In the genomic region with DNA sequence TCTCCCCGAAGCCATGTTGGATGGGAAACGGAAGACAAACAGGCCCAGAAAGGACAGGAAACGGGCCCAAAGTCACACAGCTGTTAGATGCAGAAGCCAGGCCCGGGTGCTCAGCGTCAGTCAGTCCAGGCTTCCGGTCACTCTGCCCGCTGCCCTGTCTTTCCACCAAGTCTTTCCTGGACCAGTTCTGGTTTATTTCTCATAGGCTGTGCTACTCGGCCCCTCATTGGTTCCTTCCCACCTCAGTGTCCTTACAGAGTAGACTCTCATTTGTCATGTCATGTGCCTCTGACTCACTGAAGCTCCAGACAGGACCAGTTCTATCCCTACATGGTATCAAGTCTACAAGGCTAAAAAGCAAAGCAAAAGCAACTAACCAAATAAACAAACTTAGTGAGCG, we compare ENCODE assay signal across 28 mouse cellular contexts. TPM values are rescaled to one million over a fixed set of nuclear protein-coding genes. Genes with fewer than 3 reads are reported as not detected.
DNase-seq lines count a peak whose midpoint lies in the region; ATAC-seq and TF ChIP-seq lines count a peak whose summit lies in the region.
"Had no signal": no experiment of that assay in that cellular context is flagged by ENCODE, and none has a peak within 500 bp of the region (broad histone marks: within the 10 kb centered on the region; RNA-seq: fewer than 3 reads in every experiment).

No protein-coding gene starts in this region.

- TF ChIP-seq CTCF in midbrain, postnatal 0 days (IDR thresholded peaks at IDR 0.05) = no peak

- H3K36me3 ChIP-seq in embryonic facial prominence, embryonic 13.5 days = peaks cover 82% of the 10 kb centered on the region
- peaks cover 94% of the 10 kb centered on the region for H3K36me3 ChIP-seq in embryonic facial prominence, embryonic 10.5 days (replicated peaks)
- H3K36me3 ChIP-seq in kidney, embryonic 15.5 days = peaks cover 86% of the 10 kb centered on the region
- H3K36me3 ChIP-seq in midbrain, embryonic 10.5 days = peaks cover 61% of the 10 kb centered on the region
- no peaks in the 10 kb centered on the region for H3K36me3 ChIP-seq in midbrain, postnatal 0 days (ENCODE audit: insufficient read depth, low read length)
- H3K36me3 ChIP-seq: G1E had no signal

- WGBS in embryonic facial prominence, embryonic 13.5 days = 84% methylated on average over 9 of the region's 9 CpGs
- WGBS in embryonic facial prominence, embryonic 10.5 days = 87% methylated on average over 9 of the region's 9 CpGs
- 85% methylated on average over 9 of the region's 9 CpGs for WGBS in kidney, embryonic 15.5 days
- 89% methylated on average over 9 of the region's 9 CpGs for WGBS in midbrain, embryonic 10.5 days
- WGBS in midbrain, postnatal 0 days = 90% methylated on average over 9 of the region's 9 CpGs

- H3K4me3 ChIP-seq in embryonic facial prominence, embryonic 13.5 days = no peak overlapping the region
- no peak overlapping the region for H3K4me3 ChIP-seq in embryonic facial prominence, embryonic 10.5 days
- H3K4me3 ChIP-seq in kidney, embryonic 15.5 days (replicated peaks) = no peak overlapping the region
- H3K4me3 ChIP-seq in midbrain, embryonic 10.5 days = no peak overlapping the region
- no peak overlapping the region for H3K4me3 ChIP-seq in midbrain, postnatal 0 days (ENCODE audit: low read depth, low read length)
- no peak overlapping the region for H3K4me3 ChIP-seq in brown adipose tissue, adult 24 weeks (ENCODE audit: insufficient read depth, low read depth, low read length)
- H3K4me3 ChIP-seq: forebrain, embryonic 10.5 days; heart, embryonic 15.5 days; limb, embryonic 12.5 days had no signal

- no peak for ATAC-seq in embryonic facial prominence, embryonic 13.5 days (ENCODE audit: insufficient number of reproducible peaks, insufficient read depth, low FRiP score, low TSS enrichment, low read depth)
- no peak for ATAC-seq in kidney, embryonic 15.5 days (replicated peaks; ENCODE audit: low FRiP score)
- ATAC-seq in midbrain, postnatal 0 days (ENCODE audit: low FRiP score) = no peak
- ATAC-seq: intestine, embryonic 16.5 days had no signal

- no peaks in the 10 kb centered on the region for H3K27me3 ChIP-seq in embryonic facial prominence, embryonic 13.5 days
- no peaks in the 10 kb centered on the region for H3K27me3 ChIP-seq in embryonic facial prominence, embryonic 10.5 days (replicated peaks; ENCODE audit: low read depth, poor library complexity, severe bottlenecking)
- H3K27me3 ChIP-seq in kidney, embryonic 15.5 days = no peaks in the 10 kb centered on the region
- H3K27me3 ChIP-seq in midbrain, embryonic 10.5 days (ENCODE audit: low read depth, poor library complexity, severe bottlenecking) = no peaks in the 10 kb centered on the region
- no peaks in the 10 kb centered on the region for H3K27me3 ChIP-seq in midbrain, postnatal 0 days (ENCODE audit: insufficient read depth, low read length)
- H3K27me3 ChIP-seq: CH12.LX; heart, embryonic 15.5 days; limb, embryonic 12.5 days had no signal

- H3K9me3 ChIP-seq in embryonic facial prominence, embryonic 13.5 days = no peaks in the 10 kb centered on the region
- no peaks in the 10 kb centered on the region for H3K9me3 ChIP-seq in embryonic facial prominence, embryonic 10.5 days
- no peaks in the 10 kb centered on the region for H3K9me3 ChIP-seq in kidney, embryonic 15.5 days (replicated peaks)
- H3K9me3 ChIP-seq in midbrain, embryonic 10.5 days (replicated peaks) = no peaks in the 10 kb centered on the region
- H3K9me3 ChIP-seq in midbrain, postnatal 0 days (ENCODE audit: low read length) = no peaks in the 10 kb centered on the region
- H3K9me3 ChIP-seq: forebrain, embryonic 10.5 days; G1E; heart, embryonic 15.5 days; limb, embryonic 12.5 days had no signal

- no peak for DNase-seq in embryonic facial prominence, embryonic 10.5 days (ENCODE audit: low spot score)
- no peak for DNase-seq in kidney, postnatal 14 days
- DNase-seq in midbrain, embryonic 10.5 days (ENCODE audit: low spot score) = no peak
- no peak for DNase-seq in midbrain, postnatal 0 days (ENCODE audit: low spot score)
- no peak for DNase-seq in testis, postnatal 10 days (ENCODE audit: low spot score)
- DNase-seq: B cell, adult 2 months; cerebellum, adult 9-10 months; heart, postnatal 4 days; liver, postnatal 0 days; thymus, adult 2 months had no signal

- no peaks in the 10 kb centered on the region for H3K4me1 ChIP-seq in embryonic facial prominence, embryonic 13.5 days
- H3K4me1 ChIP-seq in embryonic facial prominence, embryonic 10.5 days = peaks cover 8% of the 10 kb centered on the region
- peaks cover 16% of the 10 kb centered on the region for H3K4me1 ChIP-seq in kidney, embryonic 15.5 days
- H3K4me1 ChIP-seq in midbrain, embryonic 10.5 days = peaks cover 7% of the 10 kb centered on the region; the same call in 1 of the 2 replicates
- H3K4me1 ChIP-seq in midbrain, postnatal 0 days (ENCODE audit: insufficient read depth, low read length) = no peaks in the 10 kb centered on the region
- peaks cover 4% of the 10 kb centered on the region for H3K4me1 ChIP-seq in brown adipose tissue, adult 24 weeks (ENCODE audit: control insufficient read depth, insufficient read depth, insufficient read length, low read length)
- H3K4me1 ChIP-seq: forebrain, embryonic 10.5 days; limb, embryonic 12.5 days had no signal

- H3K9ac ChIP-seq in embryonic facial prominence, embryonic 13.5 days = 0 out of 2 replicates have a peak overlapping the region, but pooled peaks have one; percentile 6
- no peak overlapping the region for H3K9ac ChIP-seq in kidney, embryonic 15.5 days
- H3K9ac ChIP-seq in midbrain, postnatal 0 days (replicated peaks; ENCODE audit: low read length, poor library complexity, severe bottlenecking) = no peak overlapping the region
- H3K9ac ChIP-seq: heart, embryonic 15.5 days; limb, embryonic 12.5 days; liver, postnatal 0 days had no signal

- H3K27ac ChIP-seq in embryonic facial prominence, embryonic 13.5 days = peak overlapping the region; percentile 11; the same call in 1 of the 2 replicates
- no peak overlapping the region for H3K27ac ChIP-seq in embryonic facial prominence, embryonic 10.5 days (replicated peaks)
- 0 out of 2 replicates have a peak overlapping the region, but pooled peaks have one; percentile 13 for H3K27ac ChIP-seq in kidney, embryonic 15.5 days
- H3K27ac ChIP-seq in midbrain, embryonic 10.5 days (replicated peaks) = 0 out of 2 replicates have a peak overlapping the region, but pooled peaks have one; percentile 17
- no peak overlapping the region for H3K27ac ChIP-seq in midbrain, postnatal 0 days (ENCODE audit: low read depth, low read length)
- peak overlapping the region; percentile 18 for H3K27ac ChIP-seq in brown adipose tissue, adult 24 weeks (replicated peaks; ENCODE audit: low read depth, low read length)
- H3K27ac ChIP-seq: heart, embryonic 15.5 days; kidney, postnatal 0 days; limb, embryonic 12.5 days; macrophage had no signal

- no peak overlapping the region for H3K4me2 ChIP-seq in embryonic facial prominence, embryonic 13.5 days
- H3K4me2 ChIP-seq in kidney, embryonic 15.5 days = no peak overlapping the region
- no peak overlapping the region for H3K4me2 ChIP-seq in midbrain, postnatal 0 days (ENCODE audit: low read depth, low read length, poor library complexity, severe bottlenecking)
- H3K4me2 ChIP-seq: heart, embryonic 15.5 days; limb, embryonic 12.5 days; liver, embryonic 11.5 days had no signal

RNA-seq across cellular contexts. Expression of gene Hspg2, which starts 41.0 kb away (rescaled TPM):
- polyA plus RNA-seq in embryonic facial prominence, embryonic 13.5 days (2015; fragmentation: Nextera tagmentation; extraction: Ambion mirVana) = 28.2 and 30.0 TPM in 2 replicates
- 17.4 and 19.6 TPM in 2 replicates for polyA plus RNA-seq in embryonic facial prominence, embryonic 10.5 days (2016; fragmentation: Nextera tagmentation; extraction: Ambion mirVana)
- polyA plus RNA-seq in kidney, embryonic 15.5 days (2015; fragmentation: Nextera tagmentation; extraction: Ambion mirVana) = 34.2 and 35.7 TPM in 2 replicates
- polyA plus RNA-seq in midbrain, embryonic 10.5 days (2016; fragmentation: Nextera tagmentation; extraction: Ambion mirVana) = 11.6 and 15.3 TPM in 2 replicates
- total RNA-seq in midbrain, postnatal 0 days (2014; rRNA removed) = 26.1 and 30.5 TPM in 2 replicates
- 1.4 and 2.2 TPM in 2 replicates for polyA plus RNA-seq in midbrain, postnatal 0 days (2015; fragmentation: Nextera tagmentation; extraction: Ambion mirVana)
- polyA plus RNA-seq in brown adipose tissue, adult 24 weeks (2012; ENCODE audit: insufficient read depth, insufficient read length, missing spikeins) = 32.5 and 49.7 TPM in 2 replicates
- total RNA-seq: monocyte, adult 5-6 weeks had no signal
- polyA plus RNA-seq: G1E had no signal

RNA-seq across cellular contexts. Expression of gene 1700013G24Rik, which starts 56.4 kb away (rescaled TPM):
- polyA plus RNA-seq in embryonic facial prominence, embryonic 13.5 days (2015; fragmentation: Nextera tagmentation; extraction: Ambion mirVana) = not detected in 2 replicates
- not detected in 2 replicates for polyA plus RNA-seq in embryonic facial prominence, embryonic 10.5 days (2016; fragmentation: Nextera tagmentation; extraction: Ambion mirVana)
- polyA plus RNA-seq in kidney, embryonic 15.5 days (2015; fragmentation: Nextera tagmentation; extraction: Ambion mirVana) = not detected in 2 replicates
- polyA plus RNA-seq in midbrain, embryonic 10.5 days (2016; fragmentation: Nextera tagmentation; extraction: Ambion mirVana) = not detected in 2 replicates
- not detected in 2 replicates for total RNA-seq in midbrain, postnatal 0 days (2014; rRNA removed)
- polyA plus RNA-seq in midbrain, postnatal 0 days (2015; fragmentation: Nextera tagmentation; extraction: Ambion mirVana) = not detected in 2 replicates
- polyA plus RNA-seq in brown adipose tissue, adult 24 weeks (2012; ENCODE audit: insufficient read depth, insufficient read length, missing spikeins) = not detected in 2 replicates
- total RNA-seq: CH12.LX; heart, postnatal 4 days; layer of hippocampus, adult 18-20 months; layer of hippocampus, postnatal 14 days; monocyte, adult 5-6 weeks; neutrophil, adult 5-6 weeks had no signal
- polyA plus RNA-seq: forebrain, embryonic 10.5 days; G1E; heart, embryonic 15.5 days; hindbrain, embryonic 16.5 days; intestine, embryonic 16.5 days; kidney, postnatal 0 days; limb, embryonic 12.5 days; liver, embryonic 11.5 days; liver, postnatal 0 days; macrophage; stomach, embryonic 16.5 days had no signal

Comparison
In these comparisons a context has a peak if more than half of its experiments do, and no peak if none do; other contexts are left out.
1. H3K27ac ChIP-seq: peak in embryonic facial prominence, embryonic 13.5 days (single experiment), kidney, embryonic 15.5 days (single experiment), midbrain, embryonic 10.5 days (single experiment) and brown adipose tissue, adult 24 weeks (single experiment); none in embryonic facial prominence, embryonic 10.5 days (single experiment) and midbrain, postnatal 0 days (single experiment).